Mouse (Mus musculus): ENCODE results near the gene Olfr101. TPM values are rescaled to one million over a fixed set of nuclear protein-coding genes. Genes with fewer than 3 reads are reported as not detected.
A peak's percentile ranks its signal among the peaks of the same experiment; 100 is the strongest.

Olfr101 gene
- polyA plus RNA-seq, 1 experiment from 2014 or later, result not detected

- no peaks in the 10 kb centered on the region for H3K9me3 ChIP-seq (ENCODE audit: control insufficient read depth, low read length)
- TF ChIP-seq EP300 (optimal IDR thresholded peaks at IDR 0.05), result no peak
- no peak overlapping the region for H3K4me3 ChIP-seq (ENCODE audit: low read depth, low read length)
- no peak for DNase-seq (ENCODE audit: low spot score)
- H3K27ac ChIP-seq (replicated peaks), result no peak overlapping the region
- H3K36me3 ChIP-seq (ENCODE audit: control insufficient read depth, insufficient read depth, low read length), result no peaks in the 10 kb centered on the region
- H3K4me1 ChIP-seq (replicated peaks; ENCODE audit: control insufficient read depth, insufficient read depth), result no peaks in the 10 kb centered on the region
- H3K9ac ChIP-seq (ENCODE audit: low read length), result no peak overlapping the region
- no peak overlapping the region for H3K4me2 ChIP-seq (replicated peaks; ENCODE audit: low read depth)
- no peak for ATAC-seq (ENCODE audit: low FRiP score, low TSS enrichment)
- no peaks in the 10 kb centered on the region for H3K27me3 ChIP-seq (ENCODE audit: control insufficient read depth, insufficient read depth, low read length)
- 72% methylated on average over 1 of the region's 1 CpGs for WGBS
Measured at GRCm38 (mm10) chr17:37280331-37280730, 23.8 kb downstream of the Olfr101 start.

- H3K4me1 ChIP-seq (replicated peaks; ENCODE audit: control insufficient read depth, insufficient read depth), result no peaks in the 10 kb centered on the region
Measured at GRCm38 (mm10) chr17:37276573-37276972, 27.5 kb downstream of the Olfr101 start.

GRCm38 (mm10) chr17:37275626-37276248 is 28.4 kb downstream of the Olfr101 start:
- no peak overlapping the region for H3K27ac ChIP-seq (replicated peaks)
- DNase-seq (ENCODE audit: low spot score) (no peak), ATAC-seq (ENCODE audit: low FRiP score, low TSS enrichment) (no peak)
- H3K36me3 ChIP-seq (ENCODE audit: control insufficient read depth, insufficient read depth, low read length), result no peaks in the 10 kb centered on the region
- no peaks in the 10 kb centered on the region for H3K9me3 ChIP-seq (ENCODE audit: control insufficient read depth, low read length)
- WGBS, result 78% methylated on average over 2 of the region's 2 CpGs
- no peak overlapping the region for H3K4me2 ChIP-seq (replicated peaks; ENCODE audit: low read depth)
- H3K4me3 ChIP-seq (ENCODE audit: low read depth, low read length), result no peak overlapping the region
- TF ChIP-seq EP300 (optimal IDR thresholded peaks at IDR 0.05), result no peak
- no peak for TF ChIP-seq CTCF (IDR thresholded peaks at IDR 0.05; ENCODE audit: low read depth)
- no peak overlapping the region for H3K9ac ChIP-seq (ENCODE audit: low read length)
- H3K27me3 ChIP-seq (ENCODE audit: control insufficient read depth, insufficient read depth, low read length), result no peaks in the 10 kb centered on the region
- H3K4me1 ChIP-seq (replicated peaks; ENCODE audit: control insufficient read depth, insufficient read depth), result no peaks in the 10 kb centered on the region

More at GRCm38 (mm10) chr17:37276573-37276972, 27.5 kb downstream of the Olfr101 start:
- DNase-seq (ENCODE audit: low spot score) (no peak), ATAC-seq (ENCODE audit: low FRiP score, low TSS enrichment) (no peak)
- Histone ChIP-seq H3K9me3 (ENCODE audit: control insufficient read depth, low read length) (no peaks in the 10 kb centered on the region), H3K4me2 (replicated peaks; ENCODE audit: low read depth) (no peak overlapping the region), H3K36me3 (ENCODE audit: control insufficient read depth, insufficient read depth, low read length) (no peaks in the 10 kb centered on the region), H3K27ac (replicated peaks) (no peak overlapping the region), H3K4me3 (ENCODE audit: low read depth, low read length) (no peak overlapping the region), H3K9ac (ENCODE audit: low read length) (no peak overlapping the region), H3K27me3 (ENCODE audit: control insufficient read depth, insufficient read depth, low read length) (no peaks in the 10 kb centered on the region)
- TF ChIP-seq CTCF (IDR thresholded peaks at IDR 0.05; ENCODE audit: low read depth) (no peak), EP300 (optimal IDR thresholded peaks at IDR 0.05) (no peak)

- no peak overlapping the region for H3K27ac ChIP-seq (replicated peaks)
- TF ChIP-seq EP300 (optimal IDR thresholded peaks at IDR 0.05) (no peak), CTCF (IDR thresholded peaks at IDR 0.05; ENCODE audit: low read depth) (no peak)
- H3K4me1 ChIP-seq (replicated peaks; ENCODE audit: control insufficient read depth, insufficient read depth), result no peaks in the 10 kb centered on the region
- peak overlapping the region; percentile 56 for H3K9ac ChIP-seq (ENCODE audit: low read length)
- peak overlapping the region; percentile 97 for H3K4me2 ChIP-seq (replicated peaks; ENCODE audit: low read depth)
- DNase-seq (ENCODE audit: low spot score), result peak; percentile 48
- H3K27me3 ChIP-seq (ENCODE audit: control insufficient read depth, insufficient read depth, low read length), result no peaks in the 10 kb centered on the region
- peak overlapping the region; percentile 63 for H3K4me3 ChIP-seq (ENCODE audit: low read depth, low read length)
- no peaks in the 10 kb centered on the region for H3K36me3 ChIP-seq (ENCODE audit: control insufficient read depth, insufficient read depth, low read length)
- ATAC-seq (ENCODE audit: low FRiP score, low TSS enrichment), result peak; percentile 75
- no peaks in the 10 kb centered on the region for H3K9me3 ChIP-seq (ENCODE audit: control insufficient read depth, low read length)
- WGBS, result 64% methylated on average over 8 of the region's 8 CpGs
Measured at GRCm38 (mm10) chr17:37270702-37271092, 33.4 kb downstream of the Olfr101 start.

GRCm38 (mm10) chr17:37270058-37270701 is 33.9 kb downstream of the Olfr101 start, which contains the start of gene H2-M3:
Gene H2-M3, plus strand, starts transcription at chr17:37270220.
- WGBS, result 2% methylated on average over 26 of the region's 26 CpGs
- H3K9ac ChIP-seq (ENCODE audit: low read length), result peak within 1 kb of the TSS; percentile 56
- TF ChIP-seq CTCF (IDR thresholded peaks at IDR 0.05; ENCODE audit: low read depth) (no peak), EP300 (optimal IDR thresholded peaks at IDR 0.05) (no peak)

GRCm38 (mm10) chr17:37263626-37264025 is 40.5 kb downstream of the Olfr101 start, which contains the start of gene Olfr98:
Gene Olfr98, minus strand, starts transcription at chr17:37263749.
- no peak for TF ChIP-seq EP300 (optimal IDR thresholded peaks at IDR 0.05)
- TF ChIP-seq CTCF (IDR thresholded peaks at IDR 0.05; ENCODE audit: low read depth), result no peak
- H3K27ac ChIP-seq (replicated peaks), result no peak within 1 kb of the TSS
- DNase-seq (ENCODE audit: low spot score), result no peak
- H3K4me2 ChIP-seq (replicated peaks; ENCODE audit: low read depth), result no peak within 1 kb of the TSS
- no peaks in the 10 kb centered on the region for H3K4me1 ChIP-seq (replicated peaks; ENCODE audit: control insufficient read depth, insufficient read depth)
- no peaks in the 10 kb centered on the region for H3K9me3 ChIP-seq (ENCODE audit: control insufficient read depth, low read length)
- no peak within 1 kb of the TSS for H3K4me3 ChIP-seq (ENCODE audit: low read depth, low read length)
- WGBS, result 77% methylated on average over 1 of the region's 1 CpGs
- no peak for ATAC-seq (ENCODE audit: low FRiP score, low TSS enrichment)
- no peaks in the 10 kb centered on the region for H3K36me3 ChIP-seq (ENCODE audit: control insufficient read depth, insufficient read depth, low read length)
- H3K27me3 ChIP-seq (ENCODE audit: control insufficient read depth, insufficient read depth, low read length), result no peaks in the 10 kb centered on the region
- H3K9ac ChIP-seq (ENCODE audit: low read length), result no peak within 1 kb of the TSS

More at GRCm38 (mm10) chr17:37270058-37270701, 33.9 kb downstream of the Olfr101 start, which contains the start of gene H2-M3:
- H3K4me2 ChIP-seq (replicated peaks; ENCODE audit: low read depth), result peak within 1 kb of the TSS; percentile 97
- no peaks in the 10 kb centered on the region for H3K9me3 ChIP-seq (ENCODE audit: control insufficient read depth, low read length)
- H3K4me3 ChIP-seq (ENCODE audit: low read depth, low read length), result peak within 1 kb of the TSS; percentile 63
- no peaks in the 10 kb centered on the region for H3K36me3 ChIP-seq (ENCODE audit: control insufficient read depth, insufficient read depth, low read length)
- DNase-seq (ENCODE audit: low spot score) (peak; percentile 87), ATAC-seq (ENCODE audit: low FRiP score, low TSS enrichment) (peak; percentile 92)
- no peaks in the 10 kb centered on the region for H3K27me3 ChIP-seq (ENCODE audit: control insufficient read depth, insufficient read depth, low read length)
- H3K27ac ChIP-seq (replicated peaks), result no peak within 1 kb of the TSS
- no peaks in the 10 kb centered on the region for H3K4me1 ChIP-seq (replicated peaks; ENCODE audit: control insufficient read depth, insufficient read depth)

Data from stomach, postnatal 0 days (tissue).